Mouse (Mus musculus) MEL (cell line): Measurements from ENCODE around the gene Osbpl9.

Experiments
- CTCF ChIP-seq, 3 experiments: IDR thresholded peaks in 2 of 3; conservative IDR thresholded peaks in 1 of 3; 2 replicates each; pipeline ENCODE4 v1.5.1; 2011 to 2012; ENCODE audit warnings: low read length in 3 of 3, low read depth in 2 of 3, mild to moderate bottlenecking in 2 of 3, improper control_type of control experiment in 1 of 3, inconsistent platforms in 1 of 3, mixed read lengths in 1 of 3, moderate library complexity in 1 of 3; ENCODE audit not compliant: control insufficient read depth in 1 of 3, insufficient read depth in 1 of 3, poor library complexity in 1 of 3, severe bottlenecking in 1 of 3
- EP300 ChIP-seq, 2 experiments: IDR thresholded peaks; 2 replicates each; pipeline ENCODE4 v1.6.1; 2011; ENCODE audit warnings: improper control_type of control experiment in 2 of 2, low read length in 2 of 2, low read depth in 1 of 2, mild to moderate bottlenecking in 1 of 2
- HCFC1 ChIP-seq: IDR thresholded peaks from 2 replicates; pipeline ENCODE4 v1.6.1; 2012; ENCODE audit warnings: low read depth, mild to moderate bottlenecking, inconsistent platforms, low read length, improper control_type of control experiment, moderate library complexity
- MAFK ChIP-seq: IDR thresholded peaks from 2 replicates; pipeline ENCODE4 v1.6.1; 2011; ENCODE audit warnings: low read depth, mild to moderate bottlenecking, low read length, improper control_type of control experiment, borderline replicate concordance
- MAX ChIP-seq: IDR thresholded peaks from 2 replicates; pipeline ENCODE4 v1.6.1; 2011; ENCODE audit warnings: low read length, improper control_type of control experiment
- MXI1 ChIP-seq: IDR thresholded peaks from 2 replicates; pipeline ENCODE4 v1.6.1; 2011; ENCODE audit warnings: mild to moderate bottlenecking, low read depth, low read length, improper control_type of control experiment
- MYC ChIP-seq: IDR thresholded peaks from 2 replicates; pipeline ENCODE4 v1.6.1; 2011; ENCODE audit warnings: low read depth, mild to moderate bottlenecking, low read length, improper control_type of control experiment, moderate library complexity
- POLR2A ChIP-seq, 2 experiments: IDR thresholded peaks; 2 replicates each; pipeline ENCODE4 v1.6.1; 2011 to 2012; ENCODE audit warnings: low read length in 2 of 2, mild to moderate bottlenecking in 2 of 2, control low read depth in 1 of 2, improper control_type of control experiment in 1 of 2, low read depth in 1 of 2, moderate library complexity in 1 of 2; ENCODE audit not compliant: control insufficient read depth in 1 of 2, insufficient read depth in 1 of 2, poor library complexity in 1 of 2
- SIN3A ChIP-seq: IDR thresholded peaks from 2 replicates; pipeline ENCODE4 v1.6.1; 2012; ENCODE audit warnings: low read length, improper control_type of control experiment, inconsistent platforms
- TCF12 ChIP-seq: IDR thresholded peaks from 2 replicates; pipeline ENCODE4 v1.6.1; 2014; ENCODE audit warnings: low read depth, mild to moderate bottlenecking, inconsistent platforms, low read length, improper control_type of control experiment, moderate library complexity
- USF1 ChIP-seq: IDR thresholded peaks from 2 replicates; pipeline ENCODE4 v1.6.1; 2014; ENCODE audit warnings: low read depth, mild to moderate bottlenecking, inconsistent platforms, low read length, improper control_type of control experiment, moderate library complexity
- ZC3H11A ChIP-seq: IDR thresholded peaks from 2 replicates; pipeline ENCODE4 v1.6.1; 2012; ENCODE audit warnings: low read depth, mild to moderate bottlenecking, inconsistent platforms, low read length, improper control_type of control experiment
- ZKSCAN1 ChIP-seq: IDR thresholded peaks from 2 replicates; pipeline ENCODE4 v1.6.1; 2012; ENCODE audit warnings: low read depth, mild to moderate bottlenecking, inconsistent platforms, low read length, improper control_type of control experiment, moderate library complexity
- ZNF384 ChIP-seq: IDR thresholded peaks from 2 replicates; pipeline ENCODE4 v1.6.1; 2012; ENCODE audit warnings: low read depth, mild to moderate bottlenecking, inconsistent platforms, low read length, improper control_type of control experiment

DNA sequence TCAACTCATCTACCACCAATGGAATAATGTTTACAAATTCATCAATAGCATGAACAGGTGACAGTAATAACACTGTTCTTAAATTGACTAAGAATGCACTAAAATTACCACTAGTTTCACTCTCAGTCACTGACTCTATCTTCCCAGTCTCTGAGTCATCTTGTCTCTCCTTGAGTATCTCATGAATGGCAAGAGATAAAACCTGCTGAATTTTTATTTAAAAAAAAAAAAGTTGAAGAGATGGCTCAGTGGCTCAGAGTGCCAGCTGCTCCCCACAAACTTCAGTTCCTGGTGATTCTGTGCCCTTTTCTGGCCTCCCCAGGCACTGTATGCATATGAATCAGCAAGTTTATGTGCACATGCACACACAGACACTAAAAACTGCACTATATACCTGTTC lies 96.8 kb downstream of the Osbpl9 start:
- TF ChIP-seq MAFK (no peak), MAX (no peak), ZC3H11A (no peak), EP300 (IDR thresholded peaks at IDR 0.05; ENCODE audit: low read depth in 1 of 2, low read length in 2 of 2) (no peak; a peak in 1 of 4 replicates), MYC (no peak), ZNF384 (peak; percentile 85), CTCF (IDR thresholded peaks at IDR 0.05 in 2 of 3, conservative IDR thresholded peaks at IDR 0.05 in 1 of 3; ENCODE audit: control insufficient read depth in 1 of 3, insufficient read depth in 1 of 3, low read depth in 2 of 3, low read length in 3 of 3, poor library complexity in 1 of 3, severe bottlenecking in 1 of 3) (no peak), USF1 (no peak), POLR2A (IDR thresholded peaks at IDR 0.05; ENCODE audit: control insufficient read depth in 1 of 2, insufficient read depth in 1 of 2, low read depth in 1 of 2, low read length in 2 of 2, poor library complexity in 1 of 2) (no peak), TCF12 (no peak), SIN3A (no peak), ZKSCAN1 (no peak), MXI1 (no peak), HCFC1 (no peak)
